Mouse (Mus musculus) heart, adult 2 months (tissue): Measurements from ENCODE around the gene Pld1.

Experiments used
- CTCF ChIP-seq: fragments of 200-600 bp; IDR thresholded peaks from 2 replicates; pipeline ENCODE4 v1.8.1; 2022; ENCODE audit warnings: antibody characterized with exemption, mild to moderate bottlenecking, moderate library complexity
- POLR2A ChIP-seq: fragments of 200-500 bp; IDR thresholded peaks from 2 replicates; pipeline ENCODE4 v1.6.1; 2011; ENCODE audit warnings: mild to moderate bottlenecking, low read depth, low read length, control low read depth; ENCODE audit not compliant: insufficient read depth

DNA sequence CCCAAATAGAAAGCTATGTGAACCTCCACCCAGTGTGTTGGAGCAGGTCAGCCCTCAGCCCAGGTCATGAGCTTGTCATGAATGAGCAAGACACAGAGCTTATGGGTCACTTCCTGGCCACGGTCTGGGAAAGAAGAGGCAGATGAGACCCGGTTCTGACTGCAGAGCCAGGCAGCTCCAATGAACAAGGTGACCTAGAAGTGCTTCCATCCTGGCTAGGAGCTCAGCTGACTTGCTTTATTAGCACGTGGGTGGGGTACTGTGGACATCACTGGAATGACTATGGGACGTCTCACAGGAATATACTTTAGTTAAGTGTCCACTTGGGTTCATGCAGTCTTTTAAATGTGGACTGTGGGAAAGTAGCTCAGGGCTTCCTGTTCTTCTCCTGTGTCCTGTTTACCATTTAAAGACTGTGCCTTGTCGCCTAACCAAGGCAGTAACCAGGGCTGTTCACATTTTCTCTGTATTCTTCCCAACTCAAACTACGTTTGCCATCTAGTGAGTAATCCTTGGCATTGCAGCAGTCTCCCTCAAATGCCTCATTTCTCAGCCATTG is 169.0 kb downstream of the Pld1 start:
- no peak for TF ChIP-seq POLR2A
- TF ChIP-seq CTCF: peak; percentile 87
